Mouse (Mus musculus): Measurements from ENCODE around the gene Tcf12.

DNA sequence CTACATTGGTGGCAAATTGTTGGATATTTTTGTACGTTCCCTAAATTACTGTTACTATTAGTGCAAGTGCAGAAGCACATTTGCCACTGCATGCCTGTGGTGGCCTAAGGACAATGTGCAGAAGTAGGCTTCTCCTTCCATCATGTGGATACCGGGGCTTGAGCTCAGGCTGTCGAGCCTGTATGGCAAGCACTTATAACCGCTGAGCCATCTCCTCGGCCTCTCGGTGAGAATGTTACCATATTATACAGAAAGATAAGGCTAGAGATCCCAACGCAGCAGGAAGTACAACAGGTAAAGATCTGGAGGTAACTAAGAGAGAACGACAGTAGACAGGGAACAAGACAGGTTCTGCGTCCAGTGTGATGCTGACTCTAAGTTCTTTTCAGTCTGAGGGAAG is 263.8 kb downstream of the Tcf12 start:
- no peak for TF ChIP-seq CTCF (IDR thresholded peaks at IDR 0.05; ENCODE audit: low read depth)
- TF ChIP-seq EP300 (IDR thresholded peaks at IDR 0.05; ENCODE audit: low read depth) = no peak
